Mouse (Mus musculus) liver, embryonic 12.5 days (tissue): ENCODE results near the gene Rnf43. TPM values are rescaled to one million over a fixed set of nuclear protein-coding genes. Genes with fewer than 3 reads are reported as not detected.
A peak's percentile ranks its signal among the peaks of the same experiment; 100 is the strongest.

Experiments
- ATAC-seq: fragments of 200-750 bp; cut with Nextera tagmentation; 2 replicates; pipeline ENCODE4 v1.8.0; 2017; ENCODE audit warnings: moderate number of reproducible peaks, mild to moderate bottlenecking, moderate library complexity
- H3K27ac ChIP-seq: fragments of 300-500 bp; sonication (generic); 2 replicates; pipeline ENCODE4 v1.5.1; 2016; ENCODE audit warnings: mild to moderate bottlenecking
- H3K27me3 ChIP-seq: fragments of 300-500 bp; sonication (generic); replicated peaks from 2 replicates; pipeline ENCODE4 v1.6.1; 2016; ENCODE audit warnings: mild to moderate bottlenecking, moderate library complexity
- H3K36me3 ChIP-seq: fragments of 300-500 bp; sonication (generic); 2 replicates; pipeline ENCODE4 v1.6.1; 2016; ENCODE audit warnings: mild to moderate bottlenecking, moderate library complexity
- H3K4me1 ChIP-seq: fragments of 300-500 bp; sonication (generic); 2 replicates; pipeline ENCODE4 v1.6.1; 2016
- H3K4me2 ChIP-seq: fragments of 300-500 bp; sonication (generic); 2 replicates; pipeline ENCODE4 v1.6.1; 2016; ENCODE audit warnings: mild to moderate bottlenecking, moderate library complexity
- H3K4me3 ChIP-seq: fragments of 300-500 bp; sonication (generic); 2 replicates; pipeline ENCODE4 v1.5.1; 2016; ENCODE audit warnings: mild to moderate bottlenecking, moderate library complexity
- H3K9ac ChIP-seq: fragments of 300-500 bp; sonication (generic); 2 replicates; pipeline ENCODE4 v1.6.1; 2016; ENCODE audit warnings: mild to moderate bottlenecking, moderate library complexity
- H3K9me3 ChIP-seq: fragments of 300-500 bp; sonication (generic); replicated peaks from 2 replicates; pipeline ENCODE4 v1.6.1; 2016; ENCODE audit warnings: mild to moderate bottlenecking, moderate library complexity
- WGBS: fragments of 180-500 bp; shearing (Covaris S2); methylation state at CpG from one replicate; pipeline ENCODE4 v1.1.7; 2016; ENCODE audit not compliant: insufficient replicate concordance; 5-methylcytosine and 5-hydroxymethylcytosine counted together
- polyA plus RNA-seq: library from polyadenylated mRNA; unstranded; fragments of >200 nt; fragmentation: Nextera tagmentation; extraction: Ambion mirVana; gene quantifications from 2 replicates; pipeline ENCODE4 v1.2.1, GENCODE M21; 2016

Gene Rnf43
- polyA plus RNA-seq, 1 experiment from 2014 or later = 6.9 TPM

DNA sequence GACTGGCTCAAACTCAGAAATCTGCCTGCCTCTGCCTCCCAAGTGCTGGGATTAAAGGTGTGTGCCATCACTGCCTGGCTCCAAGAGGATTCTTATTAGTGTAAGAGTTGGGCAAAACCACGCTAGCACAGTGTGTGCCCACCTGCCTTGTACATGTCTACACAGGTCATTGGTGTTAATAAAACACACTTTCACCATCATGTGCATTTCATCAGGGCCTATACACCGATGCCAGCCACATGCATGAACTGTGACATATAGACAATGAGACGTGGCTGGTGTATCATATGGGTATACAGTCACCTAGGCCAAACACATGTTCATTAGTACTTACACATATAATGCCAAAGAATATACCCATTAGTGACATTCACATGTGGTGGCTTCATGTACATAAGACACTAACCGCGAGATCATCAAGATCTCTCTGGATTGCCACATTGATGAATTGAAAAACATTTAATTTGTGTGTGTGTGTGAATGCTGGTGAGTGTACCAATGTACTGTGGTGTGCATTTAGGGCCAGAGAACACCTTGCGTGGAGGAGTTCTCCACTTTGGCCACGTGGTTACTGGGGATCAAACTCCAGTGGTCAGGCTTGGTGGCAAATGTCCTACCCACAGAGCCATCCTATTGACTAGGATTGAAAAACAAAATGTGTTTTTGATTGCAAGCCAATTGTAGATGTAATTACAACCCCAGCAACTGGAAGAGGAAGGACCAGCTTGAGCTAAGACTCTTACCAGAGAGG, 95.8 kb downstream of the Rnf43 start:
- peaks cover 25% of the 10 kb centered on the region for H3K36me3 ChIP-seq
- peak overlapping the region; percentile 82 for H3K4me3 ChIP-seq
- 18% methylated on average over 7 of the region's 7 CpGs for WGBS
- H3K4me2 ChIP-seq = peak overlapping the region; percentile 75
- peak overlapping the region; percentile 100 for H3K27ac ChIP-seq
- H3K9me3 ChIP-seq = no peaks in the 10 kb centered on the region
- ATAC-seq = peak; percentile 19
- H3K4me1 ChIP-seq = peaks cover 70% of the 10 kb centered on the region
- peak overlapping the region; percentile 94 for H3K9ac ChIP-seq
- H3K27me3 ChIP-seq = peaks cover 33% of the 10 kb centered on the region

DNA sequence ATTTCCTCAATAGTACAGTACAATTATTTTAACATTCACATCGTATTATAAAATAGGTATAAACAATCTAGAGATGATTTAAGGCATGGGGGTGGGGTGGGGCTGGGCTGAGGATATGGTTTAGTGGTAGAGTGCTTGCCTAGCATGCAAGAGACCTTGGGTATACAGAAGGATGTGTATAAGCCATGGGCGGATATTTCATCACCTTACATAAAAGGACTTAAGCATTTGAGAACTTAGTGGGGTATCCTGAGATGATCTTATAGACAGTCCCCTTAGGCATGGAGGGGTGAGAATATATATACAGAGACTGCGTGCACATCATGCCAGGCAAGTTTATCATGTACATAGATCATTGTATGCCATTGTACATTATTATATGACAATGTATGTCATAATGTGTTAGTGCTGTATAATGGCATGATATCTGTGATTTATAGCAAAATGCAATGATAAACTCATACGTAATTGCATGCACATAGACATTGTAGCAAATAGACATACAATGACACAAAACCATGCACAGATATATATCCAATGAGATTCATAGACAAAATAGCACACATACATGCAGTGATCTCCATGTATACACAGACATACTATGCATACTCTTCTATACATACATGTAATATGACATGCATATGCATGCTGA, 96.6 kb downstream of the Rnf43 start:
- Histone ChIP-seq H3K9ac (no peak overlapping the region), H3K36me3 (peaks cover 25% of the 10 kb centered on the region), H3K4me2 (peak overlapping the region; percentile 75; the same call in 1 of the 2 replicates), H3K4me3 (peak overlapping the region; percentile 82; the same call in 1 of the 2 replicates), H3K4me1 (peaks cover 70% of the 10 kb centered on the region), H3K27ac (peak overlapping the region; percentile 100), H3K9me3 (no peaks in the 10 kb centered on the region), H3K27me3 (peaks cover 40% of the 10 kb centered on the region)
- ATAC-seq = peak; percentile 45
- WGBS = 19% methylated on average over 4 of the region's 4 CpGs

DNA sequence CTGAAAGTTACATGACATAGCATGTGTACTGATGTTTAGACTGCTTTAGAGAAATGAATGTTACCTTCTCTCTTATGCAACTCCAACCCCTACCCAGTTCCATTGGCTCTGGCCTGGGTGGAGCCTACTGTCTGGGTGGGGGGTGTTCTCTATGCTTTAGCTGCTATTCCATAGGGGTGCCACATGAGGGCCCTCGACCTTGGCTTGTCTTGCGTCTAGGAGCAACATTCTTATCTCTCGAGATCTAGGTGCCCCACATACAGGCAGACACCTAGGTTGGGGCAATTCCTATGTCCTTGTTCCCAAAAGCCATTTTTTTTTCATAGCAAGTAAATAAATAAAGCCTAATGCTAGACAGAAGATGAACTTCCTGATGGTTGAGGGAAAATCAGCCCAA, 97.1 kb downstream of the Rnf43 start:
- peak; percentile 25 for ATAC-seq
- no peak overlapping the region for H3K9ac ChIP-seq
- WGBS = 0% methylated on average over 3 of the region's 3 CpGs

DNA sequence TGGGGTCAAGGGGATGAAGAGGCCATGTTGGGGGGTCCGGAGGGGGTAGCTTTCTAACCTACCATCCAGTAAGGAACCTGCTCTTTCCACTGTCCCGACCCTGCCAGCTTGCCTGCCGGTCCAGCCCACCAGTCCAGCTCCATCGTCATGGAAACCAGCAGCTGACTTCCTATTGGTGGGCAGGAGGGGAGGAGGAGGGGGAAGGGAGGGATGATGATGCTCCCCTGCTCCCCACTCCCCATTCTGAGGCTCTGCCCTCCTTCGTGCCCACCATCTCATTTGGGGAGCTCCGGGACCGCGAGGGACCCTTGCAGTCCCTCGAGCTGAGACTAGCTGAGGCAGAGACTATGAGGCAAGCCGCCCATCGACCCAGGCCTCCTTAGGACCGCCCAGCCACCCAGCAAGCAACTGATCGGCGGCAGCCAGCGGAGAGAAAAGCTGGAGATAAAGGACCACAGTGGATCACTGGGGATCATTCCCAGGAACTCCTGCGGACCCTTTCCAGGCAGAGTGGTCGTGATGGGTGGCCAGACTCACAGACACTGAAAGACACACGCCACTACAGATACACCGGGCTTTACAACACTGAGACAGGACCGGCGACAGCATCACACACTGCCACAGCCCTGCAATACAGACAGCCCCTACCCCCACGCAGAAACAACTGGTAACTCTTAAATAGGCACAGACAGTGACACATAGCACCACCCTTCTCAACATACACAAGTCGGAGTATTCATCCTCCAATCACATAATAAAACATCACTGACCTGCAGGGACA, 98.0 kb downstream of the Rnf43 start, which contains the start of gene Tspoap1:
Gene Tspoap1, plus strand, starts transcription at position 241 of the 781 bp plus-strand sequence.
- peak within 1 kb of the TSS; percentile 64 for H3K27ac ChIP-seq
- peaks cover 67% of the 10 kb centered on the region for H3K4me1 ChIP-seq
- H3K4me3 ChIP-seq = peak within 1 kb of the TSS; percentile 7; the same call in 1 of the 2 replicates
- no peaks in the 10 kb centered on the region for H3K9me3 ChIP-seq
- ATAC-seq = 0 out of 2 replicates have a peak, but pooled peaks have one; percentile 8
- peaks cover 25% of the 10 kb centered on the region for H3K36me3 ChIP-seq
- H3K27me3 ChIP-seq = peaks cover 54% of the 10 kb centered on the region
- no peak within 1 kb of the TSS for H3K4me2 ChIP-seq
- H3K9ac ChIP-seq = no peak within 1 kb of the TSS
- WGBS = 8% methylated on average over 23 of the region's 23 CpGs

More for the DNA sequence above, 97.1 kb downstream of the Rnf43 start:
- Histone ChIP-seq H3K36me3 (peaks cover 25% of the 10 kb centered on the region), H3K27me3 (peaks cover 46% of the 10 kb centered on the region), H3K27ac (peak overlapping the region; percentile 64), H3K9me3 (no peaks in the 10 kb centered on the region), H3K4me2 (no peak overlapping the region), H3K4me3 (no peak overlapping the region), H3K4me1 (peaks cover 70% of the 10 kb centered on the region)

DNA sequence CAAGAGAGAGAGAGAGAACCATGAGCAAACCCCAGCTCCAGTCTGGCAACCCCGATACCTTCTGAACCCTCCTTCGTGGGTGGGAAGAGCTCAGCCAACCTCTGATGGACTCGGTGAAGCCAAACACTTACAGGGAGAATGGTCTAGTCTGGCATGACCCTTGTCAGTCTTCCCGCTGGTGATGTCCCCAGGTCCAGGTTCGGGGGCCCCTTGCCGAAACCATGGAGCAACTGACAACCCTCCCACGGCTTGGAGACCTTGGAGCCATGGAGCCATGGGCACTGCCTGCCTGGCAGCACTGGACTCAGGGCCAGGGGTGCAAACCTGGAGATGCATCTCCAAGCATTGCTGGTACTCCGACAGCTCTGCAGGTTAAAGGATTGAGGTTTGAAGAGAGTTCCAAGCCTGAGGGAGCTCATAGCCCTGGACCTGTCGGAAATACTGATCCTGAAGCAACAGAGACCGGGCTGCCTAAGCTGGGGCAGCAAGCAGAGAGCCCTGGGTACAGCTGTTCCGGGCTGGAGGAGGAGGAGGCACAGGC, 98.7 kb downstream of the Rnf43 start:
- Histone ChIP-seq H3K9ac (no peak overlapping the region), H3K4me1 (peaks cover 67% of the 10 kb centered on the region), H3K4me3 (no peak overlapping the region), H3K27me3 (peaks cover 62% of the 10 kb centered on the region), H3K4me2 (no peak overlapping the region), H3K27ac (no peak overlapping the region), H3K9me3 (no peaks in the 10 kb centered on the region), H3K36me3 (peaks cover 22% of the 10 kb centered on the region)
- no peak for ATAC-seq
- 62% methylated on average over 11 of the region's 11 CpGs for WGBS

DNA sequence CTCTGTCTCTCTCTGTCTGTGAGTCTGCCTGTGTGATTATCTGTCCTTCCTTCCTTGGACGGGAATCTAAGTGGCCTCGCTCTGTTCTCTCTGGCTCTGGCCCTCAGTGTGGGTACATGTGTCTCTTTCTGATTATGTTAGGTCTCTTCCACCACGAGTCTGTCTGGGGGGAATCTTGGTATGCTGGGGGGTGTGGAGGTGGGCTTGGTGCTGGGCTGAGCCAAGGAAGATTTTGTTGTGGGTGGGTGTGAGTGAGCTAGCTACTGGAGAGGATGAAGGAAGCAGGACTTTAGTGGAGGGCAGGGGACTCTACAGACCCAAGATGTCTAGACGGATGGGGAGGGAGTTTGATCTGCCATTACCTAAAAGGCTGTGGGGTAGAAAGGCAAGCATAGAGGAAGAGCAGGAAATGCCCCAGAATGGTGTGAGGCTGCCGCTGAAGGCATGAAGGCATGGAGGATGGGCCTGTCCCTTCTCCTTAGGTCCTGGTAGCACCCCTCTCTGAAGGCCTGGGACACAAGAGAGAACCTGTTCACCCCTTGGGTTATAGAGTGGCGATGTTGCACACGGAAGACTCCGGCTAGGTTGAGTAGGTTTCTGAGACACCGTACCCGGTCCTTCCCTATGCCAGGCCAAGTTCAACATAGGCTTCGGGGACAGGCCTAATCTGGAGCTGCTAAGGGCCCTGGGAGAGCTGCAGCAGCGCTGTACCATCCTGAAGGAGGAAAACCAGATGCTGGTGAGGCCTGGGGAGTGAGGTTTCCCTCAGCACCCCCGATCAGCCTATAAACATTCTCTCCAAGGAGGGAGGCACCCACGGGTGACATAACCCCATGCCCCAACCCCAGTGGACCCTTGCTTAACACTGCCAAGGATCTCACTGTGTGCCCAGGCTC, 99.5 kb downstream of the Rnf43 start:
- peaks cover 70% of the 10 kb centered on the region for H3K27me3 ChIP-seq
- H3K4me3 ChIP-seq = no peak overlapping the region
- no peak for ATAC-seq
- H3K4me1 ChIP-seq = peaks cover 67% of the 10 kb centered on the region
- H3K4me2 ChIP-seq = no peak overlapping the region
- 57% methylated on average over 14 of the region's 14 CpGs for WGBS
- H3K36me3 ChIP-seq = peaks cover 14% of the 10 kb centered on the region
- no peaks in the 10 kb centered on the region for H3K9me3 ChIP-seq
- no peak overlapping the region for H3K9ac ChIP-seq
- no peak overlapping the region for H3K27ac ChIP-seq

DNA sequence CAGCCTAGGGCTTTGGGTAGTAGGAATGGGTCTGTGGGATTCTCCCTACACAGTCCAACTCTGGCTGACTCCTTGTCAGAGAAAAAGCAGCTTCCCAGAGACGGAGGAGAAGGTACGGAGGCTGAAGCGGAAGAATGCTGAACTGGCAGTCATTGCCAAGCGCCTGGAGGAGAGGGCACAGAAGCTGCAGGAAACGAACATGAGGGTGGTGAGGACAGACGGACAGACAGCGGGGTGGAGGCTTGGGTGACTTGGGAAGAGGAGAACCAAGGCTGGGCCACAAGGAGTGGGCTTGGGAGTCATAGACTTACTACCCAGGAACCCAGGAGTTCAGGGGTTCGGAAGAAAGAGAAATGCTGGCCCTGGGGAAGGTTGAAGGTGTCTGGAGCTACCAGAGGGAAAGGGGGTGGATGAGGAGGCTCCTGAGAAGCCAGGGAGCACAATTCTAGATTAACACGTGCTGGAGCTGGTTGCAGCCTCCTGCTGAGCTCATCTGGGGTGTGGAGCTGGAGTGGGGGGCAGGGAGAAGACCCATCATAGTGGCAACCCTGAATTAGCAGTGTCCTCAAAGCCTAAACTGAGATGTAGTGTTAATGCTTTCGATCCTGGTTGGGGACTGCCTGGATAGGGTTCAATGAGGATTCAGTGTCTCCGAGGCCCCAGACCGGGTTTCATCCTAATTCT, 100.3 kb downstream of the Rnf43 start:
- Histone ChIP-seq H3K4me1 (peaks cover 61% of the 10 kb centered on the region), H3K9ac (no peak overlapping the region), H3K4me3 (no peak overlapping the region), H3K36me3 (peaks cover 7% of the 10 kb centered on the region), H3K27ac (no peak overlapping the region), H3K9me3 (no peaks in the 10 kb centered on the region), H3K4me2 (peak overlapping the region; percentile 69), H3K27me3 (peaks cover 78% of the 10 kb centered on the region)
- ATAC-seq = no peak
- WGBS = 65% methylated on average over 12 of the region's 12 CpGs

DNA sequence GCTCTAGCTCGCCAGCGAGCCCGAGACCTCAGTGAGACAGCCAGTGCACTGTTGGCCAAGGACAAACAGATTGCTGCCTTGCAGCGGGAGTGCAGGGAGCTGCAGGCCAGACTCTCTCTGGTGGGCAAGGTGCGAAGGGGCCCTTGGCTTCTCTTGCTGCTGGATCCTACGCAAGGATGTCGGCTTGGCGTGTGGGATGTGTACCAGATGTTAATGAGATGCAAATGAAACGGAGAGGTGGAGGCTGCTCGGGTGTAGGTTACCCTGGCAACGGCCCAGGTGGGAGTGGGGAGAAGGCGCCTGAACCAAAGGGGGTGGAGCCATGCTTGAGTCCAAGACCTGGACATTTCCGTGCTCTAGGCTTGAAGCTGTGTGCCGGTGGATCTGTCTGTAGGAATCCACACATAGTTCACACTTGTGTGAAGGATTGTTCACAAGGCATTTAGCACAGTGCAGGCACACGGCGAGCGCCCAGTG, 101.0 kb downstream of the Rnf43 start:
- H3K4me2 ChIP-seq = peak overlapping the region; percentile 69
- WGBS = 28% methylated on average over 17 of the region's 17 CpGs
- no peak for ATAC-seq
- H3K9ac ChIP-seq = peak overlapping the region; percentile 46; the same call in 1 of the 2 replicates
- H3K9me3 ChIP-seq = no peaks in the 10 kb centered on the region
- peak overlapping the region; percentile 44 for H3K4me3 ChIP-seq
- H3K27me3 ChIP-seq = peaks cover 79% of the 10 kb centered on the region
- peaks cover 59% of the 10 kb centered on the region for H3K4me1 ChIP-seq
- no peak overlapping the region for H3K27ac ChIP-seq
- no peaks in the 10 kb centered on the region for H3K36me3 ChIP-seq

DNA sequence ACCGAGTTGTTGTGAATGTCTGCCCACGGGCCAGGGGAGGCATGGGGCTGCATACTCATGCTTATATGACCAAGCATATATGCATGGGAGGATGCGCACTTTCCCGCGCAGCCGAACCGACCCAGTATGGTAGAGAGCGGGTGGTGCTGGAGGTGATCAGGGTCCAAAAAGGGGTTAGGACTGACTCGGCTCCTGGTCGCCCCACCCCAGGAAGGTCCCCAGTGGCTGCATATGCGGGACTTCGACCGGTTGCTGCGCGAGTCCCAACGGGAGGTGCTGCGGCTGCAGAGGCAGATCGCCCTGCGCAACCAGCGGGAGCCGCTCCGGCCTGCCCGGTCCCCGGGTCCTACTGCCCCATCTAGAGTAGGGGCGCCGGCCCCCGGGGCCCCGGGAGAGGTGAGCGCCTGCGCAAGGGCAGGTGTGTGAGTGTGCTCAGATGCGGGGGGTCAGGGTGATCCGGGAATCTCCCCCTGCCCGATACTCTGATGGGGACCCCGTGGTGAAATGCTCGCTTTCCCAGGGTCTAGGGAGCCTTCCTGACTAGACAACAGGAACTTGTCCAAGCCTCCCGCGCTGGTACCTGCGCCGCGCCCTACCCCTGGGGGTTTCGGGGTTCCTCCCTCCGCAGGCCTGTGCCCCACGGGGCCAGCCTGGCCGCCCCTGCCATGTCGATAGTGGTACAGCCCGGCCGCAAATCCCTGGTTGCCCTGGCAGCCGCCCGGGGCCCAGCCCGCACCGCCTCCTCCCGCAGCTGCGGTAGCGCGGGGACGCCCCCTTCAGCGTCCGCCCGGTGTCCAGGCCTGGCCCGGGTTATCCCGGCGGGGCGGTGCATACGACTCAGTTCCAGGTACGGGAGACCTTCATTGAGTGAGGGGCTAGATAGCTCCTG, 101.7 kb downstream of the Rnf43 start:
- H3K9ac ChIP-seq = peak overlapping the region; percentile 46
- H3K36me3 ChIP-seq = no peaks in the 10 kb centered on the region
- WGBS = 7% methylated on average over 65 of the region's 65 CpGs
- H3K4me1 ChIP-seq = peaks cover 55% of the 10 kb centered on the region
- peak overlapping the region; percentile 69 for H3K4me2 ChIP-seq
- H3K4me3 ChIP-seq = peak overlapping the region; percentile 44
- H3K27me3 ChIP-seq = peaks cover 79% of the 10 kb centered on the region
- no peaks in the 10 kb centered on the region for H3K9me3 ChIP-seq
- H3K27ac ChIP-seq = no peak overlapping the region
- ATAC-seq = no peak

DNA sequence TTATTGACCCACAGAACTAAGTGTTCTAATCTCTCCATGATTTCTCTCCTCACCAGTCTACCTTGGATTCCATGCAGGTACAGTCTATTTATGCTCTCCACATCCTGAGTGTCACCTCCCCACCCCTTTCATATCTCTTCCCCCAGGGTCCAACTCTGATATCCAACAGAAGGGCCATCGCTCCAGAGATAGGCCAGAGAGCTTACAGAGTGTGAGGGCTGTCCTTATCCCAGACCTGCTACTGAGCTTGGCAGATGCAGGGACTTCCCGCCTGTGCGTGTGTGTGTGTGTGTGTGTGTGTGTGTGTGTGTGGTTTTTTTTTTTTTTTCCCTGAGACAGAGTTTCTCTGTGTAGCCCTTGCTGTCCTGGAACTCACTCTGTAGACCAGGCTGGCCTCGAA, 106.2 kb downstream of the Rnf43 start:
- peaks cover 19% of the 10 kb centered on the region for H3K4me1 ChIP-seq
- WGBS = 59% methylated on average over 4 of the region's 4 CpGs
- no peaks in the 10 kb centered on the region for H3K9me3 ChIP-seq
- peak; percentile 53; the same call in 1 of the 2 replicates for ATAC-seq
- peaks cover 42% of the 10 kb centered on the region for H3K27me3 ChIP-seq
- H3K4me3 ChIP-seq = no peak overlapping the region
- H3K27ac ChIP-seq = no peak overlapping the region
- H3K9ac ChIP-seq = no peak overlapping the region
- no peak overlapping the region for H3K4me2 ChIP-seq
- no peaks in the 10 kb centered on the region for H3K36me3 ChIP-seq
